Mouse (Mus musculus): ENCODE measurements around the gene Nt5c.
A peak's percentile ranks its signal among the peaks of the same experiment; 100 is the strongest.
"Not testable (repeated sequence)": the region's sequence is repeated elsewhere in the genome, so short reads cannot be mapped to it uniquely, and the experiment has no call there.

Nt5c gene

GRCm38 (mm10) chr11:115467217-115467618, 24.4 kb downstream of the Nt5c start:
- DNase-seq (ENCODE audit: low spot score), result no peak

- DNase-seq (ENCODE audit: low spot score), result peak; percentile 45
These were observed 26.8 kb downstream of the Nt5c start for GRCm38 (mm10) chr11:115464851-115465250.

GRCm38 (mm10) chr11:115463397-115463796, 28.3 kb downstream of the Nt5c start:
- peak; percentile 76 for DNase-seq (ENCODE audit: low spot score)

- DNase-seq (ENCODE audit: low spot score), result peak; percentile 56
These were observed 29.3 kb downstream of the Nt5c start, which contains the start of gene Slc16a5 for GRCm38 (mm10) chr11:115462243-115462891. Slc16a5 (plus strand) TSS chr11:115462474.

GRCm38 (mm10) chr11:115461846-115462242, 29.8 kb downstream of the Nt5c start:
- DNase-seq (ENCODE audit: low spot score), result peak; percentile 50

- DNase-seq (ENCODE audit: low spot score), result no peak
These were observed 30.7 kb downstream of the Nt5c start for GRCm38 (mm10) chr11:115460976-115461375.

GRCm38 (mm10) chr11:115457405-115457804, 34.3 kb downstream of the Nt5c start:
- no peak for DNase-seq (ENCODE audit: low spot score)

GRCm38 (mm10) chr11:115456182-115456581, 35.5 kb downstream of the Nt5c start:
- DNase-seq (ENCODE audit: low spot score), result no peak

GRCm38 (mm10) chr11:115455619-115456018, 36.0 kb downstream of the Nt5c start:
- no peak for DNase-seq (ENCODE audit: low spot score)

- not testable (repeated sequence) for DNase-seq (ENCODE audit: low spot score)
These were observed 36.8 kb downstream of the Nt5c start for GRCm38 (mm10) chr11:115454822-115455221.

- no peak for DNase-seq (ENCODE audit: low spot score)
These were observed 38.4 kb downstream of the Nt5c start for GRCm38 (mm10) chr11:115453306-115453705.

- DNase-seq (ENCODE audit: low spot score), result no peak
These were observed 39.3 kb downstream of the Nt5c start for GRCm38 (mm10) chr11:115452281-115452860.

GRCm38 (mm10) chr11:115451781-115452241, 39.9 kb downstream of the Nt5c start:
- DNase-seq (ENCODE audit: low spot score), result peak; percentile 89

GRCm38 (mm10) chr11:115450176-115450575, 41.5 kb downstream of the Nt5c start:
- no peak for DNase-seq (ENCODE audit: low spot score)

GRCm38 (mm10) chr11:115448998-115449397, 42.7 kb downstream of the Nt5c start:
- no peak for DNase-seq (ENCODE audit: low spot score)

GRCm38 (mm10) chr11:115448075-115448474, 43.6 kb downstream of the Nt5c start:
- no peak for DNase-seq (ENCODE audit: low spot score)

GRCm38 (mm10) chr11:115447321-115447885, 44.3 kb downstream of the Nt5c start:
- no peak for DNase-seq (ENCODE audit: low spot score)

GRCm38 (mm10) chr11:115446906-115447305, 44.8 kb downstream of the Nt5c start:
- no peak for DNase-seq (ENCODE audit: low spot score)

GRCm38 (mm10) chr11:115441417-115441816, 50.2 kb downstream of the Nt5c start:
- DNase-seq (ENCODE audit: low spot score), result no peak

Measured in T-cell, adult 2 months (primary cell).